Mouse (Mus musculus) limb, embryonic 14.5 days (tissue): ENCODE data around the gene Sohlh2. TPM values are rescaled to one million over a fixed set of nuclear protein-coding genes. Genes with fewer than 3 reads are reported as not detected.

Experiments used
- ATAC-seq: fragments of 200-750 bp; cut with Nextera tagmentation; 2 replicates; pipeline ENCODE4 v1.8.0; 2017; ENCODE audit warnings: low read depth, moderate number of reproducible peaks, moderate TSS enrichment; ENCODE audit not compliant: low FRiP score
- DNase-seq: peaks from one replicate; pipeline ENCODE4 v3.0.0-alpha.2; 2015; ENCODE audit warnings: low spot score
- H3K27ac ChIP-seq: fragments of 300-500 bp; sonication (generic); replicated peaks from 2 replicates; pipeline ENCODE4 v1.5.1; 2014; ENCODE audit warnings: low read depth, mild to moderate bottlenecking, low read length, moderate library complexity, mixed read lengths
- H3K27me3 ChIP-seq: fragments of 300-500 bp; sonication (generic); 2 replicates; pipeline ENCODE4 v1.6.1; 2014; ENCODE audit warnings: low read length, mixed read lengths; ENCODE audit not compliant: control insufficient read depth, insufficient read depth
- H3K36me3 ChIP-seq: fragments of 300-500 bp; sonication (generic); 2 replicates; pipeline ENCODE4 v1.6.1; 2014; ENCODE audit warnings: mild to moderate bottlenecking, low read length, moderate library complexity, mixed read lengths; ENCODE audit not compliant: control insufficient read depth, insufficient read depth
- H3K4me1 ChIP-seq: fragments of 300-500 bp; sonication (generic); 2 replicates; pipeline ENCODE4 v1.6.1; 2014; ENCODE audit warnings: antibody characterized with exemption, low read length, mixed read lengths; ENCODE audit not compliant: control insufficient read depth, insufficient read depth
- H3K4me2 ChIP-seq: fragments of 300-500 bp; sonication (generic); replicated peaks from 2 replicates; pipeline ENCODE4 v1.6.1; 2014; ENCODE audit warnings: low read depth, mild to moderate bottlenecking, low read length, moderate library complexity; ENCODE audit not compliant: severe bottlenecking
- H3K4me3 ChIP-seq: fragments of 300-500 bp; sonication (generic); replicated peaks from 2 replicates; pipeline ENCODE4 v1.5.1; 2014; ENCODE audit warnings: low read length
- H3K9ac ChIP-seq: fragments of 300-500 bp; sonication (generic); 2 replicates; pipeline ENCODE4 v1.6.1; 2014; ENCODE audit warnings: mild to moderate bottlenecking, low read depth, low read length, moderate library complexity; ENCODE audit not compliant: severe bottlenecking
- H3K9me3 ChIP-seq: fragments of 300-500 bp; sonication (generic); 2 replicates; pipeline ENCODE4 v1.6.1; 2016; ENCODE audit warnings: low read length; ENCODE audit not compliant: control insufficient read depth
- POLR2A ChIP-seq: fragments of 200-500 bp; IDR thresholded peaks from 2 replicates; pipeline ENCODE4 v1.8.0; 2012; ENCODE audit warnings: inconsistent platforms, mild to moderate bottlenecking, moderate library complexity, borderline replicate concordance; ENCODE audit not compliant: insufficient read depth, insufficient read length; ENCODE audit errors: extremely low read depth
- WGBS: fragments of 180-500 bp; shearing (Covaris S2); extraction: QIAGEN DNeasy Blood & Tissue Kit; methylation state at CpG from one replicate; pipeline ENCODE4 v1.1.7; 2014; 5-methylcytosine and 5-hydroxymethylcytosine counted together
- microRNA-seq: library from miRNA; unstranded; fragments of <30 nt; microRNA quantifications from one replicate; pipeline ENCODE4, GENCODE M21; 2016
- polyA plus RNA-seq, 2 experiments: library from polyadenylated mRNA; depleted of rRNA in 1 of 2; stranded (reverse) in 1 of 2; unstranded in 1 of 2; fragments of >200 nt; fragmentation: Nextera tagmentation in 1 of 2; extraction: Ambion mirVana in 1 of 2; gene quantifications; 2 replicates each; pipeline versions ENCODE4 v1.2.1 to v1.2.3; 2012 to 2014

Gene Sohlh2
- polyA plus RNA-seq, 2 experiments, result 0.09 TPM; not detected in 1

DNA sequence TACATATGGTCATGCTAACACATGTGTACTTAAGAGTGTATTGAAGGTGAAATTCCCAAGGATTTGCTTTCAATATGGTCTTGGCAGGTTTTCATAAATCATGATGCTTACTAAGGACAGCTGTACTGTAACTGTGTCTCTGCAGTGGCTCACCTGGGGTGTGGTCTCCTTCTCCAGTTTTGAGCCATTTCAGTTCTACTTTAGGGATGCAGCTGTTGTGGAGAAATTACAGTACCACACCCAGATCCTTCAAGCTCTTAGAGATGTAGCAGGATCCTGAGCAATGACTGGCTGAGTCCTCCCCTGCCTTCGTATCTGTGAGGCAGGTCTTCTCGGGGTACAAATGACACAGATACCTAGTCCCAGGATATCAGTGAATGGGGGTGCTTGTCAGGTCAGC lies 68.8 kb downstream of the Sohlh2 start:
- peaks cover 11% of the 10 kb centered on the region for H3K36me3 ChIP-seq
- H3K4me1 ChIP-seq, result no peaks in the 10 kb centered on the region
- WGBS, result 83% methylated on average over 2 of the region's 2 CpGs
- TF ChIP-seq POLR2A, result no peak
- H3K9ac ChIP-seq, result no peak overlapping the region
- no peaks in the 10 kb centered on the region for H3K27me3 ChIP-seq
- H3K4me3 ChIP-seq, result no peak overlapping the region
- ATAC-seq (no peak), DNase-seq (no peak)
- no peaks in the 10 kb centered on the region for H3K9me3 ChIP-seq
- no peak overlapping the region for H3K27ac ChIP-seq
- 0 out of 2 replicates have a peak overlapping the region, but pooled peaks have one; percentile 15 for H3K4me2 ChIP-seq

Small RNAs within 50 kb of the gene (microRNA-seq; reads per million reads assigned to microRNA genes)
- gene Gm22029, result not detected

Other genes with a start within 250 kb of the Sohlh2 start
- 2.4 and 2.6 TPM in 2 replicates for gene Ccna1, start 126.5 kb upstream of the Sohlh2 start, polyA plus RNA-seq (2012; rRNA removed)
- gene Ccna1, start 126.5 kb upstream of the Sohlh2 start, polyA plus RNA-seq (2014; fragmentation: Nextera tagmentation; extraction: Ambion mirVana), result 1.7 and 2.5 TPM in 2 replicates
- gene Spg20, start 69.9 kb upstream of the Sohlh2 start, polyA plus RNA-seq (2012; rRNA removed), result 52.3 and 53.2 TPM in 2 replicates
- 80.0 and 81.1 TPM in 2 replicates for gene Spg20, start 69.9 kb upstream of the Sohlh2 start, polyA plus RNA-seq (2014; fragmentation: Nextera tagmentation; extraction: Ambion mirVana)
- gene Ccdc169, start 44.7 kb upstream of the Sohlh2 start, polyA plus RNA-seq (2012; rRNA removed), result 0.10 and 0.11 TPM in 2 replicates
- 0.07 and 0.25 TPM in 2 replicates for gene Ccdc169, start 44.7 kb upstream of the Sohlh2 start, polyA plus RNA-seq (2014; fragmentation: Nextera tagmentation; extraction: Ambion mirVana)
- 23.3 and 24.0 TPM in 2 replicates for gene Dclk1, start 60.3 kb downstream of the Sohlh2 start, polyA plus RNA-seq (2012; rRNA removed)
- 66.2 and 75.7 TPM in 2 replicates for gene Dclk1, start 60.3 kb downstream of the Sohlh2 start, polyA plus RNA-seq (2014; fragmentation: Nextera tagmentation; extraction: Ambion mirVana)